Mouse (Mus musculus) bone marrow, adult 2 months (tissue): Measurements from ENCODE around the gene Bcl9l. TPM values are rescaled to one million over a fixed set of nuclear protein-coding genes. Genes with fewer than 3 reads are reported as not detected.

Source experiments
- H3K27ac ChIP-seq: fragments of 200-500 bp; 2 replicates; pipeline ENCODE4 v1.5.1; 2012; ENCODE audit warnings: low read depth, mild to moderate bottlenecking, control low read depth, inconsistent platforms, low read length; ENCODE audit not compliant: control insufficient read depth, poor library complexity, insufficient read depth
- H3K4me1 ChIP-seq: fragments of 200-500 bp; 2 replicates; pipeline ENCODE4 v1.6.1; 2011; ENCODE audit warnings: low read length; ENCODE audit not compliant: control insufficient read depth, insufficient read depth
- H3K4me3 ChIP-seq: fragments of 200-500 bp; replicated peaks from 2 replicates; pipeline ENCODE3; 2011; ENCODE audit warnings: mild to moderate bottlenecking, low read depth, low read length, control low read depth; ENCODE audit not compliant: control insufficient read depth
- CTCF ChIP-seq: fragments of 200-500 bp; IDR thresholded peaks from 2 replicates; pipeline ENCODE4 v1.5.1; 2011; ENCODE audit warnings: low read length, control low read depth; ENCODE audit not compliant: control insufficient read depth, insufficient read depth
- POLR2A ChIP-seq: fragments of 200-500 bp; IDR thresholded peaks from 2 replicates; pipeline ENCODE4 v1.6.1; 2011; ENCODE audit warnings: low read depth, mild to moderate bottlenecking, control low read depth, low read length, borderline replicate concordance; ENCODE audit not compliant: control insufficient read depth
- WGBS: fragments of 180-500 bp; shearing (Covaris S2); methylation state at CpG from one replicate; pipeline ENCODE4 v1.1.7; 2018; 5-methylcytosine and 5-hydroxymethylcytosine counted together
- polyA plus RNA-seq: library from polyadenylated mRNA; stranded (reverse); fragments of >200 nt; gene quantifications from 2 replicates; pipeline ENCODE4 v1.2.4, GENCODE M21; 2011; ENCODE audit warnings: low replicate concordance; ENCODE audit not compliant: missing spikeins, insufficient read depth, insufficient read length

Gene Bcl9l
- polyA plus RNA-seq, 1 experiment: 15.6 TPM

GRCm38 (mm10) chr9:44510872-44511601 lies 28.4 kb downstream of the Bcl9l start:
- WGBS: 41% methylated on average over 5 of the region's 5 CpGs
- peak overlapping the region; percentile 0 for H3K27ac ChIP-seq
- H3K4me3 ChIP-seq: no peak overlapping the region

DNA sequence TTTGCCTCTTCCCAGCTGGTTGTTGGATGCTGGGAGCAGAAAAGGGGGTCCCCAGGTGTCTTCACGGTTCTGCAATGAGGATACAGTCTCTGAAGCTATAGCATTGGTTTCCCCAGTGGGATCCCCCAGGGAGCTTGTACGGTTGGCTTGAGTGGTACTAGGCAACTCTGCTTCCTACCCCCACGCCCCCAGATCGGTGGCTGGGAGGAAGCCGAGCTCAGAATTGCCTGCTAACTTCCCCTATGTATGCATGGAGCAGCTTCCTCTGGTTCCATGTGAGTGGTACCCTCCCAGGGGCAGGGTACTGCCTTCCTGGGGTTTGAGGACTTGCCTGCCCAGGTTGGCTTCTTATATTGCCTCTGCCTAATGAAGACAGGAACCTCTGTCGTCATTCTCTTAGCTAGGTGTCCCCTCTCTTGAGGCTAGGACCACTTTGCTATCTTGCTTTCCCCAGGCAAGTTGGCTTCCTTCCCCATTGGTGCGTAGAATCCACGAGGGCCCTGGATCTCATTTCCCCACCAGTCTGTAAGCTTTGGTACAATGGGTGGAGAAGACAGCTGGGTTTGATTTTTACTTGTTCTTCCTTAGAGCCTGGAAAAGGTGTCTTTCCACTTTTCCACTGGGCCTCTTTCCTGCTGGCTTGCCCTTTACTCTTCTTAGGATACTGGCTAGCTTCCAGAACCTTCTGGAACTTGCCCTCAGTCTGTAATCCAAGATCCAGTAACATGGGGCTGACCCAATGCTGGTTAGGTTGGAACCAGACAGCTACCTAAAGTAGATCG lies 29.5 kb downstream of the Bcl9l start:
- WGBS: 13% methylated on average over 9 of the region's 9 CpGs
- Histone ChIP-seq H3K4me1 (peaks cover 17% of the 10 kb centered on the region), H3K27ac (peak overlapping the region; percentile 16; the same call in 1 of the 2 replicates), H3K4me3 (no peak overlapping the region)
- TF ChIP-seq CTCF (no peak), POLR2A (no peak)

More at GRCm38 (mm10) chr9:44510872-44511601, 28.4 kb downstream of the Bcl9l start:
- H3K4me1 ChIP-seq: peaks cover 17% of the 10 kb centered on the region
- TF ChIP-seq CTCF (no peak), POLR2A (no peak; the same call in 1 of the 2 replicates)

GRCm38 (mm10) chr9:44512717-44513003 lies 30.0 kb downstream of the Bcl9l start:
- no peak overlapping the region; the same call in 1 of the 2 replicates for H3K27ac ChIP-seq
- 86% methylated on average over 3 of the region's 3 CpGs for WGBS
- no peak for TF ChIP-seq CTCF
- no peak for TF ChIP-seq POLR2A
- H3K4me1 ChIP-seq: peaks cover 17% of the 10 kb centered on the region
- H3K4me3 ChIP-seq: no peak overlapping the region

- WGBS: 64% methylated on average over 11 of the region's 11 CpGs
Observed at GRCm38 (mm10) chr9:44513121-44513520, 30.5 kb downstream of the Bcl9l start.

DNA sequence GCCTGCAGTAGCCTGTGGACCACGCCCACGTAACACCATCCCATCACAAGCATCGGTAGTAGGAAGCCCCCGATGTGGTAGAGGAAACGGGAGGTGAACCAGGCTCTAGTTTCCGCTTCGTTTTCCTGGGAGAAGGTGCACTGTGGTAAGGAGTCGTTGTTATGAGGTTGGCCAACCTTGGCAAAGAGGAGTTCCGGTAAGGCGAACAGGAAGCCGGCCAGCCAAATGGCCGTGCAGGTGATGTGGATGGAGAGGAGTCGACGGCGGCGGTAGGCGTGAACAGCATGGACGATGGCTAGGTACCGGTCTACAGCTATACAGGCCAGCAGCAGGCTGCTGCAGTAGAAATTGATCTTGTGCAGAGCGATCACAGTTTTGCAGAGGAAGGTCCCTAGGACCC lies 31.0 kb downstream of the Bcl9l start:
- no peak for TF ChIP-seq CTCF
- Histone ChIP-seq H3K27ac (peak overlapping the region; percentile 16; the same call in 1 of the 2 replicates), H3K4me1 (peaks cover 17% of the 10 kb centered on the region), H3K4me3 (no peak overlapping the region)
- 87% methylated on average over 20 of the region's 20 CpGs for WGBS

More at GRCm38 (mm10) chr9:44513121-44513520, 30.5 kb downstream of the Bcl9l start:
- Histone ChIP-seq H3K4me1 (peaks cover 17% of the 10 kb centered on the region), H3K27ac (peak overlapping the region; percentile 16), H3K4me3 (no peak overlapping the region)
- TF ChIP-seq CTCF: no peak
- no peak for TF ChIP-seq POLR2A

DNA sequence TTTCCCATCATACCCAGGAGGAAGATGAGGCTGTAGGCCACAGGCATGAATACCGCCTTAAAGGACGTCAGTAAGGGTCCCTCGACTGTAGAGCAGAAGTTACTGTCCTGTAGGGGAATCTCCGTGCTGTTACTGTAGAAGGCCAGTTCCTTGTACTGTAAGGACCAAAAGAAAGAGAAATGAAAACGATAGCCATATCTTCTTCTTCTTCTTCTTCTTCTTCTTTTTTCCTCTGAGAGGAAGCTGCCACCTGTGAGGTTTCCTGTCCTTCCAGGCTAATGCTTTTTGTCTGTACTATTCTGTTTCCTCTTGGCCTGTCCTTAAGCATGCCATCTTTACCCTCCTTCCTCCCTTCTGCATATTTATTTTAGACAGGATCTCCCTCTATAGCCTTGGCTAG lies 31.5 kb downstream of the Bcl9l start:
- peaks cover 17% of the 10 kb centered on the region for H3K4me1 ChIP-seq
- WGBS: 30% methylated on average over 5 of the region's 5 CpGs
- TF ChIP-seq CTCF (no peak), POLR2A (no peak)
- H3K4me3 ChIP-seq: no peak overlapping the region
- peak overlapping the region; percentile 10; the same call in 1 of the 2 replicates for H3K27ac ChIP-seq

DNA sequence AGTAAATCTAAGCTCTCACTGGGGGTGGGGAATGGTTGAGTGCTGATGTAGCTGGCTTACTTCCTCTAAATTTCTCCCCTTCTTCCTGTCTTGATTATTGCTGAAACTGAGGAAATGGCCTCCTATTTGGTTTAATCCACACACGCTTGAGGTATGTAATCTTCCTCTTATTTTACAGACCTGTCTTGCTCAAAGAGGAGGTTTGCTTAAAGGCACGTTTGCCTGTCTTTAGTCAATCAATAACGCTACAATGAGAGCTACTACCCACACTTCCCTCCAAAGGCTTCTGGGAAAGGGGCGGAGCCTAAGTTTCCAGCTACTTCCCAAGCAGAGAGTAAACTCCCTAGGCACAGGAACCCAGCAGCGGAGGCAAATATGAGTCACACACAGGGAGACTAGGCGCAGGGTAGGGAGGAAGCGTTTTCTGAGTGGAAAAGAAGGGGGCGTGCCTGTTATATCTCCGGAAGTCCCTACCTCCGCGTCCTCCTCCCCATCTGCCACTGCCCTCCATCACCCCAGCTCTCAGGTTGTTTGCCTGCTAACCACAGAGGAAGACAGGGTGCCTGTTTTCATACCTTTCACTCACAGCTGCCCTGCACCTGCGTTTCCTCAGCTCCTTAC lies 32.6 kb downstream of the Bcl9l start:
- Histone ChIP-seq H3K4me1 (peaks cover 17% of the 10 kb centered on the region), H3K27ac (peak overlapping the region; percentile 64), H3K4me3 (peak overlapping the region; percentile 23)
- 1% methylated on average over 12 of the region's 12 CpGs for WGBS
- TF ChIP-seq CTCF (no peak; the same call in 1 of the 2 replicates), POLR2A (no peak)

DNA sequence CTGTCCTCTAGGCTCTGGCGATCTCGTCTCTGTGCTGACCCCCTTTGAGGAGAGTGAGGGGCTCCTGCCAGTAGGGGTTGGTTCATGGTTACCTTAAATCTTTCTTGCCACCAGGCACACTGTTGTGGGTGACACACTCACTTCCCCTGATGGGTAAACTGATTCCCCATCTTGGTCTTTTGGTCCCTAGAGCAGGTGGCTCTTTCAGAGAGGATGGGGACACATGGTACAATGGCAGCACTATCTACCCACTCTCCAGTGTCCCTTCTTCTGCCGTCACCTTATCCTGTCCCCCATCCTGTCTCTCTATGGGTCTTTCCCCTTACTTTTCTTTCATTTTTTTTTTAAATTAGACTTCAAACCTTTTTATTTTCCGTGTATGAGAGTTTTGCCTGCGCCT lies 33.3 kb downstream of the Bcl9l start:
- 62% methylated on average over 5 of the region's 5 CpGs for WGBS
- TF ChIP-seq CTCF: no peak
- TF ChIP-seq POLR2A: no peak
- Histone ChIP-seq H3K27ac (peak overlapping the region; percentile 64), H3K4me3 (no peak overlapping the region), H3K4me1 (peaks cover 17% of the 10 kb centered on the region)
